Mouse (Mus musculus) liver, embryonic 15.5 days (tissue): ENCODE data around the gene 4930469K13Rik. TPM values are rescaled to one million over a fixed set of nuclear protein-coding genes. Genes with fewer than 3 reads are reported as not detected.

Experiments
- ATAC-seq: fragments of 200-750 bp; cut with Nextera tagmentation; 2 replicates; pipeline ENCODE4 v1.8.0; 2017; ENCODE audit warnings: moderate number of reproducible peaks, mild to moderate bottlenecking, moderate library complexity; ENCODE audit not compliant: insufficient read depth
- H3K27ac ChIP-seq: fragments of 300-500 bp; sonication (generic); replicated peaks from 2 replicates; pipeline ENCODE4 v1.5.1; 2015; ENCODE audit warnings: mild to moderate bottlenecking, inconsistent platforms
- H3K27me3 ChIP-seq: fragments of 300-500 bp; sonication (generic); 2 replicates; pipeline ENCODE4 v1.6.1; 2015; ENCODE audit warnings: mild to moderate bottlenecking, inconsistent platforms
- H3K36me3 ChIP-seq: fragments of 300-500 bp; sonication (generic); replicated peaks from 2 replicates; pipeline ENCODE4 v1.6.1; 2015; ENCODE audit warnings: moderate library complexity, mild to moderate bottlenecking, inconsistent platforms
- H3K4me1 ChIP-seq: fragments of 300-500 bp; sonication (generic); replicated peaks from 2 replicates; pipeline ENCODE4 v1.6.1; 2015; ENCODE audit warnings: inconsistent platforms
- H3K4me2 ChIP-seq: fragments of 300-500 bp; sonication (generic); 2 replicates; pipeline ENCODE4 v1.6.1; 2015; ENCODE audit warnings: moderate library complexity, mild to moderate bottlenecking, inconsistent platforms
- H3K4me3 ChIP-seq: fragments of 300-500 bp; sonication (generic); replicated peaks from 2 replicates; pipeline ENCODE4 v1.5.1; 2015; ENCODE audit warnings: mild to moderate bottlenecking, inconsistent platforms
- H3K9ac ChIP-seq: fragments of 300-500 bp; sonication (generic); 2 replicates; pipeline ENCODE4 v1.6.1; 2015; ENCODE audit warnings: moderate library complexity, mild to moderate bottlenecking, inconsistent platforms
- H3K9me3 ChIP-seq: fragments of 300-500 bp; sonication (generic); replicated peaks from 2 replicates; pipeline ENCODE4 v1.6.1; 2016; ENCODE audit warnings: inconsistent platforms
- WGBS: fragments of 180-500 bp; shearing (Covaris S2); methylation state at CpG from one replicate; pipeline ENCODE4 v1.1.7; 2015; ENCODE audit warnings: mixed read lengths; ENCODE audit not compliant: insufficient replicate concordance; 5-methylcytosine and 5-hydroxymethylcytosine counted together
- polyA plus RNA-seq: library from polyadenylated mRNA; unstranded; fragments of >200 nt; fragmentation: Nextera tagmentation; extraction: Ambion mirVana; gene quantifications from 2 replicates; pipeline ENCODE4 v1.2.1, GENCODE M21; 2015

The 4930469K13Rik gene
- polyA plus RNA-seq, 1 experiment from 2014 or later = not detected

DNA sequence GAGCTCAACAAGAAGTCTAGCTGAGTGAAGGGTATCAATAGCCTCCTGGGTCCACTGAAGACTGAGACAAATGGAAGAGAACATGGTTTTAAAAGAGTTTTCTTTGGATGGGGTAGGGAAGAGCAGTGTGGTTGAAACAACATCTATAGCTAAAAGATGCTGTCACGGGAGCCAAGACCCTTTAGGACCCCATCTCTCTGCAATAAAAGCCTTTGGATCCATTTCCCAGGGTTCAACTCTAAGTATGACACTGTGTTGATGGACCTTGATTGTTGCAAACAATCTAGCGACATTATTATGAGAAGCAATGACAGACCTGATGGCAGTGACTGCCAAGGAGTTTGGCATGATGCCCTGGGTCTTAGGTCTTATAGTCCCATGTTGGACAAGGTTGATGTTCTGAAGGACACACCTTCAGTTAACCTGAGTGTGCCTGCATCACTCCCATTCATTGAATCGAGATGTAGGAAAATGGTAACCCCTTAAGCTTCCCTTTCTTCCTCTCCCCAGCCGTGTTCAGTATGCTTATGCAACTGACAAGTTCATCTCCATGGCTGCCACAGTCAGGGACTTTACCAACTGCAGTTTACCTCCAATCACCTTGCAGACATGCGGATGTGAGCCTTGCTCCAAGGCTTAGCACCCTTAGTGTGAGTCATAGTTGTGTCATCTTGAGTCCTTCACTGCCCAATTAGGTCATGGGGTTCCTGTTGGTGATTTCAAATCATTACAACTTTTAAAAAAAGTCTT, 62.3 kb downstream of the 4930469K13Rik start:
- H3K27ac ChIP-seq = no peak overlapping the region
- WGBS = 64% methylated on average over 5 of the region's 5 CpGs
- H3K9me3 ChIP-seq = no peaks in the 10 kb centered on the region
- no peak overlapping the region for H3K9ac ChIP-seq
- H3K4me1 ChIP-seq = peaks cover 12% of the 10 kb centered on the region; the same call in 1 of the 2 replicates
- ATAC-seq = no peak
- no peaks in the 10 kb centered on the region for H3K36me3 ChIP-seq
- H3K27me3 ChIP-seq = no peaks in the 10 kb centered on the region
- H3K4me2 ChIP-seq = no peak overlapping the region
- H3K4me3 ChIP-seq = no peak overlapping the region

DNA sequence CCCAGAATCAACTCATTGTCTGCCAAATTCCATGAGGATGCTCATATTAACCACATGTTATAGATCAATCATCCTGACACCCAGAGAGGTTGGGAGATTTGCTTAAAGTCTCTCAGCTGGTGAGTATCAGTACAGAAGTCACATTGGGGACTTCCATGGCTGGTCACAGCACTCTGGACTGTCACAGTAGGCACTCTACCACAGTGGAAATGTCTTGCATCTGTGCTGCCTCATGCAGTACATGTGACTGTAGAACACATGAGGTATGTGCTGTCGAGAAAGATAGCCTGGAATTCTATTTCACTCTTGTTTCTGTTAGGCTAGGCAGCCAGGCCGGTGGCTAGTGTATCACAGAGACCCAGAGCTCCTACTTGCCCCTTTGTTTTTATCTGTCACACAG, 63.6 kb downstream of the 4930469K13Rik start:
- Histone ChIP-seq H3K36me3 (no peaks in the 10 kb centered on the region), H3K9ac (no peak overlapping the region), H3K4me1 (peaks cover 13% of the 10 kb centered on the region; the same call in 1 of the 2 replicates), H3K9me3 (no peaks in the 10 kb centered on the region), H3K27me3 (no peaks in the 10 kb centered on the region), H3K27ac (no peak overlapping the region), H3K4me2 (no peak overlapping the region), H3K4me3 (no peak overlapping the region)
- 47% methylated on average over 2 of the region's 2 CpGs for WGBS
- no peak for ATAC-seq

DNA sequence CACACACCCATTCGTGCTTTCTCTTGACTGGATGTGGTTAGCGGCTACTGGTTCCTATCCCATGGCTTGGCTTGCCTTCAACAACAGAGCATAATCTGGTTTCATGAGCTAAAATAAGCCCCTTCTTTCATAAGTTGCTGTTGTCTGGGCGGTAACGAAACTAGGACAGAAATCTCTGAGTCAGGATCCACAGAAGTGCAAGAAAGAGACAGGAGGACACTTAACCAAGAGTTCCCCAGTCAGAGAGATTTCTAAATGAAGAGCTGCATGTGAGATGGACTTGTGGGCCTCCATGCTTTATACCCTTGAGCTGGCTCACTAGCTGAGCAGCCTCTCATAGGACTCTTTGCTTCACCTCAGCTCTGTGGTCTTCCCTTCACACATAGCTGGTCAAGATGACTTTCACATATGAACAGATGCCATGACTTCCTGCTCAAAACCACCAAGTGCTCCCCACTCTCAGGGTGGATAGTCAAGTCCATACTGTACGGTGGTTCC, 64.3 kb downstream of the 4930469K13Rik start:
- no peak overlapping the region for H3K27ac ChIP-seq
- ATAC-seq = no peak
- H3K9ac ChIP-seq = no peak overlapping the region
- no peaks in the 10 kb centered on the region for H3K36me3 ChIP-seq
- no peaks in the 10 kb centered on the region for H3K9me3 ChIP-seq
- peaks cover 13% of the 10 kb centered on the region; the same call in 1 of the 2 replicates for H3K4me1 ChIP-seq
- H3K27me3 ChIP-seq = no peaks in the 10 kb centered on the region
- no peak overlapping the region for H3K4me2 ChIP-seq
- no peak overlapping the region for H3K4me3 ChIP-seq
- 57% methylated on average over 5 of the region's 5 CpGs for WGBS

DNA sequence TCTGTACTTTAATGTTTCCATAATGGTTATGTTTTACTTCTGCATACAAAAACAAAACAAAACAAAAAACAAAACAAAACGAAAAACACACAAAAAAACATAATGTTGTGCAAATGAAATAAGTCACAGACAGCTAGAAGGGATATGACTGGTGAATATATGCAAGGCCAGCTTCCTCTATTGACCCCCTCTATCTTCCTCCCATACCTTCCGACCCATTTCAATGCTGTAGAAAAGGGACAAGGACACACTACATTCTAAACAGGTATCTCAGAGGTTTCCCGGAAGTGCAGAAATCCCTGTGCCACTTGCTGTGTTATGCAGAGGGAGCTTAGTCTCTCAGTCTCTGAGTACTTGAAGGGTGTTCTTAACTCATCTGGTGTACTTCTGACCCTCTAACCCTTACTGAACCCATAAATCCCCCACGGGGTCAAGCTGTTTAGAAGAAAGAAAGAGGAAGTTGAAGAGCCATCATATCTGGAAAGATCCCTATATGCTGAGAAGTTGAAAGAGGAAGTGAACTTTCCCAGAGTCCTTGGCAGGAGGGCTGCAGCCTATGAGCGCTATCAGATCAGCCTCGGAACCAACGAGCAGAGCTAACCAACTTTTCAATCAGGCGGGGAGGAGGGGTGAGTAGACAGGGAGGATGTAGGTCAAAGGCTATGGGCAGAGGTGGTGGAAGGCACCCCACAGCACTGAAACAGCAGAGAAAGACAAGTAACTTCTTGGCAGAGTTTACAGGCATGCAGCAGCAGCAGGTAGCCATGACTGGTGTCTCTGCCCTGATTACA, 67.1 kb downstream of the 4930469K13Rik start:
- no peak overlapping the region for H3K27ac ChIP-seq
- H3K4me2 ChIP-seq = peak overlapping the region; percentile 44
- peak; percentile 66 for ATAC-seq
- H3K9ac ChIP-seq = no peak overlapping the region
- H3K36me3 ChIP-seq = no peaks in the 10 kb centered on the region
- peaks cover 13% of the 10 kb centered on the region; the same call in 1 of the 2 replicates for H3K4me1 ChIP-seq
- no peaks in the 10 kb centered on the region for H3K9me3 ChIP-seq
- H3K4me3 ChIP-seq = no peak overlapping the region
- 13% methylated on average over 8 of the region's 8 CpGs for WGBS
- no peaks in the 10 kb centered on the region for H3K27me3 ChIP-seq

DNA sequence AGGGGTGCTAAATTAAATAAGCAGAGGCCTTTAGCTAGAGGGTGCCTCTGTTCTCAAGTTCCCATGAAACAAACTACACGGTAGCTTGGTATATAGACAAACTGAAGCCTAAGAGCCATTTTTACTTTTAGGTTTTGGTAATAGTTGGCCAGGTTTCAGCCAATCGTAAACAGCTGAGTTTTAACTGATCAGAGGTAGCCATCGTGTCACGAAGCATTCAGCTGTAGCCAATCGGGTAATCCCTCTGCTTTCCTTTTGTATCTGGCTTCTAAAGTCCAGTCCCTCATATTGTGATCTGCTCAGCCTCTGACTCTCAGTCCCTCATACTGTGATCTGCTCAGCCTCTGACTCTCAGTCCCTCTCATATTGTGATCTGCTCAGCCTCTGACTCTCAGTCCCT, 68.7 kb downstream of the 4930469K13Rik start:
- Histone ChIP-seq H3K36me3 (no peaks in the 10 kb centered on the region), H3K27ac (no peak overlapping the region), H3K9me3 (no peaks in the 10 kb centered on the region), H3K9ac (no peak overlapping the region), H3K4me2 (no peak overlapping the region), H3K27me3 (no peaks in the 10 kb centered on the region), H3K4me1 (peaks cover 13% of the 10 kb centered on the region; the same call in 1 of the 2 replicates), H3K4me3 (no peak overlapping the region)
- ATAC-seq = no peak
- 57% methylated on average over 5 of the region's 5 CpGs for WGBS

DNA sequence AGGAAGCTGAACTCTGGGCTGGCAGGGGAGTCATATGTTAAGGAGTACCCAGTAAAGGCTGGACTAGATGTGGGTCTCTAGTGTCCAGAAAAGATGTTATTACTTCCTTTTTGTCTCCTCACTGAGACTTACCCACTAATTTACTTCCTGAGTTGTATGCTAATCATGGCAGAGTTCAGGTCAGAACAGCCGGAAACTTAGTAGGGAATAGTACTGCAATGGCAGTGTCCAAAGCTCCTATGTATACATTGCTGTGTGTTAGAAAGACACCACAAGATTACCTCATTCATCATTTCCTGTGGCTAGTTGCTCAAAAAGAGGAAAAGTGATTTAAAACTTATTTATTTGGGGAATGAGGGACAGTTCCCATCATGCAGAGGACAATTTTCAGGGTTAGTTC, 73.3 kb downstream of the 4930469K13Rik start:
- Histone ChIP-seq H3K4me2 (no peak overlapping the region), H3K9ac (no peak overlapping the region)
- WGBS = 64% methylated on average over 1 of the region's 1 CpGs

DNA sequence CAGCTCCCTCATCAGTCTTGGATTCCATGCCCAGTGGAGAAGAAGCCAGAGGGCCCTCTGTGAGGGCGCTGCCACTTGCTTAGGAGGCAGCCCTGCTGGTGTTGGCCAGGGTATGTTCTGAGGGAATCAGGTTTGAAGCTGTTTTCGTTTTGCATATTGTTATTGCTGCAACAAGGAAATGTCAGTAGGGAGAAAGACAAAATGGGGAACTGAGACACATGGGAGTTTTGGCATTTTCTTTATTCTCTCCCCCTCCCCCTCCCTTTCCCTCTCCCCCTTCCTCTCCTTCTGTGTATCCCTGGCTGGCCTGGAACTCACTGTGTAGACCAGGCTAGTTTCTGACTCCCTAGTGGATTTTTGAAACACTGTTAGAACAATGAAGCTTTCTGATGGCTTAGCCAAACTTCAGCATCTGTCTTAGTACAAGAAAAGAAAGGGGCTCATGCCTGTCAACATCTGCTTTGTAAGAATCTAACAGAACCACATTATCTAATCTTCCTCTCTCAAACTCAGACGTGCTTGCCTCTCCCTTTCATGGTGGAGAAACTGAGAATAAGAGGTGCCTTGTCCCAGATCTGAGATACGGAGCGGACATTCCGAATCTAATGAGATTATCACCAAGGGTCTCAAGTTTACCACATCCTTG, 86.2 kb downstream of the 4930469K13Rik start:
- Histone ChIP-seq H3K9me3 (no peaks in the 10 kb centered on the region), H3K4me1 (peaks cover 14% of the 10 kb centered on the region), H3K4me2 (no peak overlapping the region), H3K9ac (no peak overlapping the region), H3K36me3 (no peaks in the 10 kb centered on the region), H3K4me3 (no peak overlapping the region), H3K27me3 (no peaks in the 10 kb centered on the region), H3K27ac (no peak overlapping the region)
- ATAC-seq = no peak
- WGBS = 44% methylated on average over 6 of the region's 6 CpGs

More for the DNA sequence above, 73.3 kb downstream of the 4930469K13Rik start:
- Histone ChIP-seq H3K36me3 (no peaks in the 10 kb centered on the region), H3K27ac (no peak overlapping the region), H3K9me3 (no peaks in the 10 kb centered on the region), H3K27me3 (no peaks in the 10 kb centered on the region), H3K4me1 (no peaks in the 10 kb centered on the region), H3K4me3 (no peak overlapping the region)
- no peak for ATAC-seq

DNA sequence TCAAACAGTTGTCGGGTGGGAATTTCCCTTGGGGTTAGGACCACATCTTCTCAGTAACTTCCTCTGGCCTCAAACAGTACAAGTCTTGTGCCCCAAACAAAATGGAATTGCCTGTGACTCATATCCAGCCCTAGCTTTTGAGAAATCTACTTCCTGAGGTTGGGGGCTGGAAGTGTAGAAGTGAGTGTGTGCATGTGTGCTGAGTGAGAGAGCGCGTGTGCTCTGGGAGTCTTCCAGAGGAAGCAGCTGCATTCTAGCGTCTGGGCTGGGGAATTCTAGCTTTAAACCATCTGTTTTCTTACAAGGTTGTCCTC, 87.5 kb downstream of the 4930469K13Rik start:
- ATAC-seq = 0 out of 2 replicates have a peak, but pooled peaks have one; percentile 14
- H3K27ac ChIP-seq = peak overlapping the region; percentile 42; the same call in 1 of the 2 replicates
- no peak overlapping the region for H3K4me3 ChIP-seq

DNA sequence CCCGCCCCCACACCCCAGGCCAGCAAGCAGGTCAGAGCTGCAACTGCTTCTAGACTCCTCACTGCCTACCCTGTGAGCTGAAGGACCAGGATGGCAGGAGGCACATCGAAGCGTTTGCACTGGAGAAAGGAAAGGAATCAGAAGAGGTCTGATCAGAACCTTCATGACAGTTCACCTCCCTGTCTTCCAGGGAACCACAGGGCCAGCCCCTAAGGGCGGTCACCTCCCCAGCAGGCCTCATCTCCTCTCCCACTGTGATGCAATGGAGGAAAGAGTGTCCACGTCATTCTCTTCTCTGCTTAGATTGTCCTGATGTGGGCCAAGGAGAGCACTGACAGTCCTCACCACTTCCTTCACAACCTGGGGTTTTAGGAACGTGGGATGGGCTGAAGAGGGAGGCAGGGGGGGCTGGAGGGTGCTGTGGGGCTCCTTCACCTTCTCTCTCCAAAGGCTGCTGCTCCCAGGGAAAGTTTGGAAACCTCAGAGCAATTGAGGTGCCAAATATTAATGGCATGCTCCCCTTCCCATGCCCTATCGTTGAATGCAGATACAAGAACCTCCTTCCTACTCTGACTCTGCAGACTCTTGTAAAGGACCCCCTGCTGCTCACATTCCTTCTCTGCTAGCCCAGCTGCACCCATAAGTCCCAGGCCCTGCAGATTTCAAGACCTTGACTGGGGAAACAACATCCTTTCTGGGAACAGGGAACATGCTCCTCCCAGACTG, 88.1 kb downstream of the 4930469K13Rik start:
- Histone ChIP-seq H3K4me3 (no peak overlapping the region), H3K36me3 (no peaks in the 10 kb centered on the region), H3K9ac (no peak overlapping the region), H3K4me1 (peaks cover 14% of the 10 kb centered on the region), H3K4me2 (no peak overlapping the region), H3K27me3 (no peaks in the 10 kb centered on the region), H3K9me3 (no peaks in the 10 kb centered on the region), H3K27ac (peak overlapping the region; percentile 42)
- 34% methylated on average over 7 of the region's 7 CpGs for whole genome bisulfite sequencing
- 0 out of 2 replicates have a peak, but pooled peaks have one; percentile 23 for ATAC-seq

More for the DNA sequence above, 87.5 kb downstream of the 4930469K13Rik start:
- WGBS = 48% methylated on average over 4 of the region's 4 CpGs
- no peaks in the 10 kb centered on the region for H3K27me3 ChIP-seq
- no peak overlapping the region for H3K9ac ChIP-seq
- H3K4me1 ChIP-seq = peaks cover 14% of the 10 kb centered on the region
- no peaks in the 10 kb centered on the region for H3K9me3 ChIP-seq
- H3K36me3 ChIP-seq = no peaks in the 10 kb centered on the region
- no peak overlapping the region for H3K4me2 ChIP-seq

DNA sequence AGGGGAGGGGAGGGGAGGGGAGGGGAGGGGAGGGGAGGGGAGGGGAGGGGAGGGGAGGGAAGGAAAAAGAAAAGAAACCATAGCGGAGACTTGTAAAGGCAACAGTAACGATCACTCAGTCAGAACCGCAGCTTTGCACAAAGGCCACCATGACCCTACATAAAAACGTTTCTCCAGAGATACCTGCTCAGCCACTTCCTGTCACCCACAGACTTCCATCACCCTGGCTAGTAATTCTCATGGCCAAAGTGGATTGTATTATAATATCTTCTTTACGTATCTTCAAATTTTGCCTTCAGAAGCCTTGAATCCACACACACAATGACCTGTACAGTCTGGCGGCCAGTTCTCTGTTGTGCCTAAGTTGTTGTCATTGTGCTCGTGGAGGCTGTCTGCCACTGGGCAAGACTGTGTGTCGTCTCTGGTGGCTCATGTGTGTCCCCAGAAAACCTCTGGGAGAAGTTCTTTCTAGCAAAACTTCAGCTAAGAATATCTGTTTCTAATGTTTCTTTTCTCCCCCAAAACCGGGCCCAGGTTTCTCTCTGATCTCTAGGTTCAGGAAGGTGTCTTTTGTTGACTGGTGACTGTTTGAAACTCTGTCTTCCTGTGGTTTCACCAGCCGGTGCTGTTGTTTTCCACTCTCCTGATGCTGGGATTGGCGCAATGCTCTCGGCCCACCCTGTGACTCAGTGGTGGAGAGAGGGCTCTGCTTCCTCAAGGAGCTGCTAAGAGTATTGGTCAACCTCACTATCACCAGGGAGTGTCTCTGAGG, 88.9 kb downstream of the 4930469K13Rik start:
- no peak for ATAC-seq
- WGBS = 40% methylated on average over 12 of the region's 12 CpGs
- Histone ChIP-seq H3K27ac (peak overlapping the region; percentile 42), H3K4me3 (no peak overlapping the region), H3K9me3 (no peaks in the 10 kb centered on the region), H3K9ac (no peak overlapping the region), H3K4me2 (no peak overlapping the region), H3K36me3 (no peaks in the 10 kb centered on the region), H3K27me3 (no peaks in the 10 kb centered on the region), H3K4me1 (peaks cover 14% of the 10 kb centered on the region)
